18 mouse cellular contexts compared by ENCODE assay signal in genomic region chr5:99232410-99232809, GRCm38 (mm10).
DNase-seq lines count a peak whose midpoint lies in the region; ATAC-seq and TF ChIP-seq lines count a peak whose summit lies in the region.
"Had no signal": no experiment of that assay in that cellular context is flagged by ENCODE, and none has a peak within 500 bp of the region (broad histone marks: within the 10 kb centered on the region; RNA-seq: fewer than 3 reads in every experiment).

No protein-coding gene starts in this region.

- DNase-seq in heart, adult 9 months (ENCODE audit: low spot score in 2 of 2), result no peak
- no peak for DNase-seq in liver, adult 2 months (ENCODE audit: extremely low read depth, low read depth, low spot score)
- DNase-seq in liver, postnatal 0 days, result no peak
- DNase-seq in testis, postnatal 14 days (ENCODE audit: low spot score), result no peak
- DNase-seq: adrenal gland, adult 2 months; adrenal gland, postnatal 25 days; cerebellum, adult 2 months; cerebellum, postnatal 10 days; forebrain, postnatal 0 days; gastrocnemius, postnatal 25 days had no signal

- no peak for TF ChIP-seq POLR2A in liver, adult 2 months (IDR thresholded peaks at IDR 0.05; ENCODE audit: extremely low read depth, insufficient read depth, low read length)
- TF ChIP-seq POLR2A in testis, adult 2 months (IDR thresholded peaks at IDR 0.05; ENCODE audit: control insufficient read depth, low read depth, low read length), result no peak

- peaks cover 64% of the 10 kb centered on the region for H3K36me3 ChIP-seq in heart, embryonic 16.5 days (ENCODE audit: control insufficient read depth, insufficient read depth)
- peaks cover 58% of the 10 kb centered on the region for H3K36me3 ChIP-seq in liver, adult 2 months (ENCODE audit: control insufficient read depth, insufficient read depth, low read length)
- peaks cover 73% of the 10 kb centered on the region for H3K36me3 ChIP-seq in liver, postnatal 0 days (replicated peaks; ENCODE audit: insufficient read depth, low read length)
- no peaks in the 10 kb centered on the region for H3K36me3 ChIP-seq in testis, adult 2 months (ENCODE audit: control insufficient read depth, insufficient read depth, low read length)

- no peak for TF ChIP-seq CTCF in liver, adult 2 months (IDR thresholded peaks at IDR 0.05; ENCODE audit: low read depth, low read length)
- no peak for TF ChIP-seq CTCF in liver, postnatal 0 days (IDR thresholded peaks at IDR 0.05; ENCODE audit: low read depth)
- no peak for TF ChIP-seq CTCF in testis, adult 2 months (IDR thresholded peaks at IDR 0.05; ENCODE audit: control insufficient read depth, insufficient read depth, insufficient replicate concordance, low read depth, low read length)

- H3K79me2 ChIP-seq in liver, adult 2 months (ENCODE audit: control insufficient read depth, insufficient read depth, low read length), result no peaks in the 10 kb centered on the region

- H3K4me2 ChIP-seq in heart, embryonic 16.5 days (ENCODE audit: low read depth, low read length), result no peak overlapping the region
- H3K4me2 ChIP-seq in liver, postnatal 0 days (ENCODE audit: low read depth, low read length), result no peak overlapping the region
- H3K4me2 ChIP-seq: forebrain, embryonic 13.5 days; heart, embryonic 12.5 days; hindbrain, embryonic 12.5 days had no signal

- TF ChIP-seq EP300 in liver, postnatal 0 days (IDR thresholded peaks at IDR 0.05; ENCODE audit: low read depth), result no peak

- WGBS in heart, embryonic 16.5 days, result 89% methylated on average over 8 of the region's 8 CpGs
- WGBS in liver, adult 2 months, result 84% methylated on average over 8 of the region's 8 CpGs
- WGBS in liver, postnatal 0 days (ENCODE audit: insufficient replicate concordance), result 89% methylated on average over 8 of the region's 8 CpGs

- H3K27ac ChIP-seq in heart, embryonic 16.5 days (ENCODE audit: low read length), result peak overlapping the region; percentile 51
- H3K27ac ChIP-seq in liver, adult 2 months (replicated peaks; ENCODE audit: insufficient read depth, low read depth, low read length), result peak overlapping the region; percentile 45
- no peak overlapping the region for H3K27ac ChIP-seq in liver, postnatal 0 days (ENCODE audit: low read depth)
- H3K27ac ChIP-seq in testis, adult 2 months (ENCODE audit: control insufficient read depth, insufficient read depth, low read depth, low read length), result peak overlapping the region; percentile 42; the same call in 1 of the 2 replicates
- H3K27ac ChIP-seq: embryonic facial prominence, embryonic 10.5 days; forebrain, embryonic 13.5 days; hindbrain, embryonic 12.5 days had no signal

- ATAC-seq in heart, embryonic 16.5 days (replicated peaks; ENCODE audit: extremely low read depth, insufficient read depth, low FRiP score), result no peak
- ATAC-seq in liver, postnatal 0 days, result no peak
- ATAC-seq: forebrain, embryonic 13.5 days; forebrain, postnatal 0 days; hindbrain, embryonic 16.5 days; inflammation-experienced regulatory T-cells, adult 6 months had no signal

- no peaks in the 10 kb centered on the region for H3K9me3 ChIP-seq in heart, embryonic 16.5 days (replicated peaks; ENCODE audit: control insufficient read depth, low read length)
- H3K9me3 ChIP-seq in liver, postnatal 0 days (ENCODE audit: low read length), result no peaks in the 10 kb centered on the region
- H3K9me3 ChIP-seq: embryonic facial prominence, embryonic 10.5 days; forebrain, embryonic 13.5 days; heart, embryonic 12.5 days; hindbrain, embryonic 12.5 days had no signal

- peaks cover 19% of the 10 kb centered on the region for H3K4me1 ChIP-seq in heart, embryonic 16.5 days (ENCODE audit: control insufficient read depth, insufficient read depth, low read length)
- peaks cover 13% of the 10 kb centered on the region for H3K4me1 ChIP-seq in liver, adult 2 months (ENCODE audit: control insufficient read depth, insufficient read depth, low read length)
- H3K4me1 ChIP-seq in liver, postnatal 0 days (ENCODE audit: insufficient read depth), result peaks cover 9% of the 10 kb centered on the region
- peaks cover 2% of the 10 kb centered on the region; the same call in 1 of the 2 replicates for H3K4me1 ChIP-seq in testis, adult 2 months (ENCODE audit: control insufficient read depth, insufficient read depth, low read length)
- H3K4me1 ChIP-seq: embryonic facial prominence, embryonic 10.5 days; hindbrain, embryonic 12.5 days had no signal

- no peaks in the 10 kb centered on the region for H3K27me3 ChIP-seq in heart, embryonic 16.5 days (ENCODE audit: control insufficient read depth, insufficient read depth, low read length)
- H3K27me3 ChIP-seq in liver, adult 2 months (ENCODE audit: control insufficient read depth, insufficient read depth, low read length), result no peaks in the 10 kb centered on the region
- H3K27me3 ChIP-seq in liver, postnatal 0 days (ENCODE audit: insufficient read depth, low read length), result no peaks in the 10 kb centered on the region
- no peaks in the 10 kb centered on the region for H3K27me3 ChIP-seq in testis, adult 2 months (ENCODE audit: control insufficient read depth, insufficient read depth, low read length)
- H3K27me3 ChIP-seq: forebrain, embryonic 13.5 days; heart, embryonic 12.5 days; hindbrain, embryonic 12.5 days had no signal

- H3K4me3 ChIP-seq in heart, embryonic 16.5 days (ENCODE audit: low read length), result no peak overlapping the region
- no peak overlapping the region for H3K4me3 ChIP-seq in liver, adult 2 months (ENCODE audit: insufficient read depth, low read depth, low read length)
- H3K4me3 ChIP-seq in liver, postnatal 0 days (ENCODE audit: low read depth, low read length), result no peak overlapping the region
- H3K4me3 ChIP-seq in testis, adult 2 months (ENCODE audit: control insufficient read depth, low read depth, low read length), result no peak overlapping the region
- H3K4me3 ChIP-seq: embryonic facial prominence, embryonic 10.5 days; forebrain, embryonic 13.5 days; heart, embryonic 12.5 days; hindbrain, embryonic 12.5 days had no signal

- H3K9ac ChIP-seq in heart, embryonic 16.5 days (ENCODE audit: low read length), result no peak overlapping the region
- H3K9ac ChIP-seq in liver, adult 2 months (ENCODE audit: low read depth, low read length), result no peak overlapping the region
- no peak overlapping the region for H3K9ac ChIP-seq in liver, postnatal 0 days (replicated peaks)
- H3K9ac ChIP-seq: forebrain, embryonic 13.5 days; forebrain, postnatal 0 days; heart, embryonic 12.5 days; hindbrain, embryonic 12.5 days had no signal
